Mouse (Mus musculus): ENCODE results near the gene Zfp64. TPM values are rescaled to one million over a fixed set of nuclear protein-coding genes. Genes with fewer than 3 reads are reported as not detected.

The Zfp64 gene
- 13.4 and 14.3 TPM in 2 replicates for polyA plus RNA-seq (2012; rRNA removed)

- DNase-seq (ENCODE audit: low spot score) = peak; percentile 76
Measured at GRCm38 (mm10) chr2:168954835-168955716, at the start of gene Zfp64. TSS of gene Zfp64 (minus strand) at chr2:168955587.

- no peak for DNase-seq (ENCODE audit: low spot score)
Measured at GRCm38 (mm10) chr2:168992642-168993420, 37.4 kb upstream of the Zfp64 start.

GRCm38 (mm10) chr2:168990957-168991356, 35.6 kb upstream of the Zfp64 start:
- DNase-seq (ENCODE audit: low spot score) = no peak

- DNase-seq (ENCODE audit: low spot score) = no peak
Measured at GRCm38 (mm10) chr2:168990061-168990753, 34.8 kb upstream of the Zfp64 start.

GRCm38 (mm10) chr2:168988056-168988455, 32.7 kb upstream of the Zfp64 start:
- DNase-seq (ENCODE audit: low spot score) = no peak

GRCm38 (mm10) chr2:168987421-168987820, 32.0 kb upstream of the Zfp64 start:
- no peak for DNase-seq (ENCODE audit: low spot score)

GRCm38 (mm10) chr2:168981951-168982350, 26.6 kb upstream of the Zfp64 start:
- DNase-seq (ENCODE audit: low spot score) = no peak

- no peak for DNase-seq (ENCODE audit: low spot score)
Measured at GRCm38 (mm10) chr2:168981448-168981847, 26.1 kb upstream of the Zfp64 start.

GRCm38 (mm10) chr2:168980859-168981258, 25.5 kb upstream of the Zfp64 start:
- no peak for DNase-seq (ENCODE audit: low spot score)

GRCm38 (mm10) chr2:168979742-168980141, 24.4 kb upstream of the Zfp64 start:
- DNase-seq (ENCODE audit: low spot score) = no peak

GRCm38 (mm10) chr2:168978031-168978430, 22.6 kb upstream of the Zfp64 start:
- no peak for DNase-seq (ENCODE audit: low spot score)

GRCm38 (mm10) chr2:168970131-168970530, 14.7 kb upstream of the Zfp64 start:
- no peak for DNase-seq (ENCODE audit: low spot score)

GRCm38 (mm10) chr2:168968136-168968925, 12.9 kb upstream of the Zfp64 start:
- no peak for DNase-seq (ENCODE audit: low spot score)

GRCm38 (mm10) chr2:168966525-168966924, 11.1 kb upstream of the Zfp64 start:
- DNase-seq (ENCODE audit: low spot score) = no peak

- no peak for DNase-seq (ENCODE audit: low spot score)
Measured at GRCm38 (mm10) chr2:168964849-168965248, 9.5 kb upstream of the Zfp64 start.

- DNase-seq (ENCODE audit: low spot score) = no peak
Measured at GRCm38 (mm10) chr2:168961729-168962666, 6.6 kb upstream of the Zfp64 start.

GRCm38 (mm10) chr2:168960814-168961213, 5.4 kb upstream of the Zfp64 start:
- DNase-seq (ENCODE audit: low spot score) = no peak

- no peak for DNase-seq (ENCODE audit: low spot score)
Measured at GRCm38 (mm10) chr2:168959339-168959885, 4.0 kb upstream of the Zfp64 start.

- no peak for DNase-seq (ENCODE audit: low spot score)
Measured at GRCm38 (mm10) chr2:168955850-168956346, 511 bp upstream of the Zfp64 start.

GRCm38 (mm10) chr2:168954376-168954775, 1.0 kb downstream of the Zfp64 start:
- no peak for DNase-seq (ENCODE audit: low spot score)
